Mouse (Mus musculus) brain, embryonic 14.5 days (tissue): ENCODE data around the gene Bpifb9a.

Source experiments
- CTCF ChIP-seq: fragments of 200-500 bp; IDR thresholded peaks from 2 replicates; pipeline ENCODE4 v1.5.1; 2012; ENCODE audit warnings: inconsistent platforms, mild to moderate bottlenecking, moderate library complexity, borderline replicate concordance; ENCODE audit not compliant: insufficient read depth, insufficient read length; ENCODE audit errors: extremely low read depth
- POLR2A ChIP-seq: fragments of 200-500 bp; IDR thresholded peaks from 2 replicates; pipeline ENCODE4 v1.6.1; 2012; ENCODE audit warnings: mild to moderate bottlenecking, inconsistent platforms, borderline replicate concordance; ENCODE audit not compliant: poor library complexity, insufficient read depth, insufficient read length, severe bottlenecking; ENCODE audit errors: extremely low read depth

- no peak for TF ChIP-seq POLR2A
- no peak for TF ChIP-seq CTCF
Measured at GRCm38 (mm10) chr2:154223917-154224273, 33.8 kb upstream of the Bpifb9a start.
